Mouse (Mus musculus) heart, embryonic 10.5 days (tissue): Measurements from ENCODE around the gene Dffb. TPM values are rescaled to one million over a fixed set of nuclear protein-coding genes. Genes with fewer than 3 reads are reported as not detected.

Experiments used
- DNase-seq: peaks from one replicate; pipeline ENCODE4 v3.0.0-alpha.2; 2017; ENCODE audit warnings: low spot score
- H3K27ac ChIP-seq: fragments of 300-500 bp; sonication (generic); 2 replicates; pipeline ENCODE4 v1.5.1; 2016; ENCODE audit warnings: mild to moderate bottlenecking
- H3K27me3 ChIP-seq: fragments of 300-500 bp; sonication (generic); 2 replicates; pipeline ENCODE4 v1.6.1; 2016; ENCODE audit warnings: mild to moderate bottlenecking; ENCODE audit not compliant: poor library complexity, insufficient read depth, severe bottlenecking
- H3K36me3 ChIP-seq: fragments of 300-500 bp; sonication (generic); 2 replicates; pipeline ENCODE4 v1.6.1; 2016; ENCODE audit warnings: mild to moderate bottlenecking, moderate library complexity
- H3K4me1 ChIP-seq: fragments of 300-500 bp; sonication (generic); 2 replicates; pipeline ENCODE4 v1.6.1; 2016; ENCODE audit warnings: mild to moderate bottlenecking
- H3K4me3 ChIP-seq: fragments of 300-500 bp; sonication (generic); 2 replicates; pipeline ENCODE4 v1.5.1; 2016; ENCODE audit warnings: mild to moderate bottlenecking, moderate library complexity
- H3K9me3 ChIP-seq: fragments of 300-500 bp; sonication (generic); 2 replicates; pipeline ENCODE4 v1.6.1; 2016; ENCODE audit warnings: mild to moderate bottlenecking, moderate library complexity
- WGBS: fragments of 180-500 bp; shearing (Covaris S2); methylation state at CpG from one replicate; pipeline ENCODE4 v1.1.7; 2016; 5-methylcytosine and 5-hydroxymethylcytosine counted together
- polyA plus RNA-seq: library from polyadenylated mRNA; unstranded; fragments of >200 nt; fragmentation: Nextera tagmentation; extraction: Ambion mirVana; gene quantifications from 2 replicates; pipeline ENCODE4 v1.2.1, GENCODE M21; 2016

The Dffb gene
- polyA plus RNA-seq, 1 experiment from 2014 or later, result 9.3 TPM

GRCm38 (mm10) chr4:153917773-153918500 is 57.0 kb downstream of the Dffb start:
- Histone ChIP-seq H3K9me3 (no peaks in the 10 kb centered on the region), H3K4me3 (no peak overlapping the region), H3K36me3 (no peaks in the 10 kb centered on the region), H3K27ac (no peak overlapping the region), H3K27me3 (peaks cover 23% of the 10 kb centered on the region; the same call in 1 of the 2 replicates), H3K4me1 (no peaks in the 10 kb centered on the region)
- DNase-seq, result no peak
- 43% methylated on average over 8 of the region's 8 CpGs for WGBS

Other genes with a start within 250 kb of the Dffb start
- 65.1 and 85.6 TPM in 2 replicates for gene A430005L14Rik, start 17.9 kb downstream of the Dffb start, polyA plus RNA-seq
- gene Cep104, start 68 bp upstream of the Dffb start, polyA plus RNA-seq, result 15.8 and 17.7 TPM in 2 replicates
- gene Lrrc47, start 36.6 kb upstream of the Dffb start, polyA plus RNA-seq, result 18.5 and 27.0 TPM in 2 replicates
- 120 and 132 TPM in 2 replicates for gene Smim1, start 51.1 kb upstream of the Dffb start, polyA plus RNA-seq
- not detected in 2 replicates for gene Ccdc27, start 67.6 kb upstream of the Dffb start, polyA plus RNA-seq
- 0.09 TPM in 1 of 2 replicates, not detected in the other for gene Trp73, start 165.1 kb upstream of the Dffb start, polyA plus RNA-seq
- gene Wrap73, start 167.2 kb upstream of the Dffb start, polyA plus RNA-seq, result 27.7 and 33.2 TPM in 2 replicates
- gene Tprgl, start 185.5 kb upstream of the Dffb start, polyA plus RNA-seq, result 125 and 140 TPM in 2 replicates
- gene Megf6, start 195.6 kb upstream of the Dffb start, polyA plus RNA-seq, result 8.7 and 13.5 TPM in 2 replicates